Mouse (Mus musculus) embryonic facial prominence, embryonic 15.5 days (tissue): ENCODE results near the gene Cplx3. TPM values are rescaled to one million over a fixed set of nuclear protein-coding genes. Genes with fewer than 3 reads are reported as not detected.

Experiments
- ATAC-seq: fragments of 200-750 bp; cut with Nextera tagmentation; 2 replicates; pipeline ENCODE4 v1.8.0; 2017; ENCODE audit warnings: low read depth, moderate TSS enrichment; ENCODE audit not compliant: insufficient number of reproducible peaks, low FRiP score, low TSS enrichment
- H3K27ac ChIP-seq: fragments of 300-500 bp; sonication (generic); replicated peaks from 2 replicates; pipeline ENCODE4 v1.5.1; 2015; ENCODE audit warnings: mild to moderate bottlenecking, inconsistent platforms
- H3K27me3 ChIP-seq: fragments of 300-500 bp; sonication (generic); 2 replicates; pipeline ENCODE4 v1.6.1; 2015; ENCODE audit warnings: inconsistent platforms
- H3K36me3 ChIP-seq: fragments of 300-500 bp; sonication (generic); 2 replicates; pipeline ENCODE4 v1.6.1; 2015; ENCODE audit warnings: mild to moderate bottlenecking, inconsistent platforms
- H3K4me1 ChIP-seq: fragments of 300-500 bp; sonication (generic); 2 replicates; pipeline ENCODE4 v1.6.1; 2015; ENCODE audit warnings: inconsistent platforms
- H3K4me2 ChIP-seq: fragments of 300-500 bp; sonication (generic); replicated peaks from 2 replicates; pipeline ENCODE4 v1.6.1; 2015; ENCODE audit warnings: mild to moderate bottlenecking, inconsistent platforms
- H3K4me3 ChIP-seq: fragments of 300-500 bp; sonication (generic); replicated peaks from 2 replicates; pipeline ENCODE4 v1.5.1; 2015; ENCODE audit warnings: mild to moderate bottlenecking, inconsistent platforms
- H3K9ac ChIP-seq: fragments of 300-500 bp; sonication (generic); 2 replicates; pipeline ENCODE4 v1.6.1; 2015; ENCODE audit warnings: inconsistent platforms
- H3K9me3 ChIP-seq: fragments of 300-500 bp; sonication (generic); replicated peaks from 2 replicates; pipeline ENCODE4 v1.6.1; 2016; ENCODE audit warnings: inconsistent platforms
- WGBS: fragments of 180-500 bp; shearing (Covaris S2); methylation state at CpG from one replicate; pipeline ENCODE4 v1.1.7; 2015; 5-methylcytosine and 5-hydroxymethylcytosine counted together
- polyA plus RNA-seq: library from polyadenylated mRNA; unstranded; fragments of >200 nt; fragmentation: Nextera tagmentation; extraction: Ambion mirVana; gene quantifications from 2 replicates; pipeline ENCODE4 v1.2.1, GENCODE M21; 2015

Gene Cplx3
- polyA plus RNA-seq, 1 experiment from 2014 or later, result not detected

- H3K36me3 ChIP-seq, result 0 out of 2 replicates have a peak, but pooled peaks cover 8% of the 10 kb centered on the region
- H3K4me2 ChIP-seq, result peak overlapping the region; percentile 29
- peak overlapping the region; percentile 92 for H3K27ac ChIP-seq
- H3K4me3 ChIP-seq, result 0 out of 2 replicates have a peak overlapping the region, but pooled peaks have one; percentile 0
- no peaks in the 10 kb centered on the region for H3K27me3 ChIP-seq
- peaks cover 75% of the 10 kb centered on the region for H3K4me1 ChIP-seq
- ATAC-seq, result 0 out of 2 replicates have a peak, but pooled peaks have one; percentile 16
- no peak overlapping the region for H3K9ac ChIP-seq
- 22% methylated on average over 6 of the region's 6 CpGs for WGBS
- no peaks in the 10 kb centered on the region for H3K9me3 ChIP-seq
Measured at GRCm38 (mm10) chr9:57637741-57638322, 31.8 kb upstream of the Cplx3 start.

DNA sequence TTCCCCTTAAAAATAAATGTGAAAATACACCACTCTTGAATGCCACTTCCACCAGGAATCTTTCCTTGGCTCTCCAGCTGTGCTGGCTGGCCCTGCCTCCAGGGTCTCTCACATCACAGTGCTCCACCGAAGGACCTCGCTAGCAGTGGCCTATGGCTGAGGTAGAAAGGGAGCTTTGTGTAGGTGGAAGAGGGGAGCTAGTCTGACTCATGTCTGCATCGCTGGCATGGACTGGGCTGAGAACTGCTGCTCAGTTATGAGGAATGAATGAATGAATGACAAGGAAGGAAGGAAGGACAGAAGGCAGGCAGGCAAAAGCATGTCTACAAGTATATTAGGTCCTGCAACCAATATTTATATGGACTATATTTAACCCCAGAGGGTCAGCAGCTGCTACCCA lies 31.2 kb upstream of the Cplx3 start:
- no peak for ATAC-seq
- Histone ChIP-seq H3K4me2 (peak overlapping the region; percentile 29; the same call in 1 of the 2 replicates), H3K27ac (peak overlapping the region; percentile 92), H3K9ac (no peak overlapping the region), H3K36me3 (peaks cover 10% of the 10 kb centered on the region; the same call in 1 of the 2 replicates), H3K27me3 (no peaks in the 10 kb centered on the region), H3K4me1 (peaks cover 70% of the 10 kb centered on the region), H3K4me3 (no peak overlapping the region), H3K9me3 (no peaks in the 10 kb centered on the region)
- 31% methylated on average over 3 of the region's 3 CpGs for WGBS

DNA sequence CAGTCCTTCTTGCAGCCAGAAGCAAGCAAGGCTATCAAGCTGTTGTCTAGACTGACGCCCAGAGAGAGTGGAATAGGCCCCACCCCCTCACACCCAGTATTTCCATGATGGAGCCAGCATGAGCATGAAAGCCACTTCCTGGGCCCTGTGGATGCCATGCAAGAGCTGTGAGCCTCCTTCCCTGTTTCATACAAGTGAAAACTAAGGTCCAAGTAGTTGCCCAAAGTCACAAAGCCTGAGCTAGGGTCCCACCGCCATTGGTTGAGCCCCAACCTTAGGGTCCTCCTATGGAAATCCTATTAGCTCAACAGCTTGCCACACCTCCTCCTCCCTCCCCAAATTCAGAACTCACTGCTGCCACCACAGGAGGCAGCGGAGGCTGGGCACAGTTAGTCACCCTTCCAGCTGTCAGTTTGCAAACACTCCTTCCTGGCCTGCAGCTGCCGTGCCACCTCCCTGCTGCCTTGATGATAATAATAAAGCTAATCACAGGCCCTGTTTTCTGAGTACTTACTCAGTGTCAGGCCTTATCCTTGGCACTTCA lies 27.5 kb upstream of the Cplx3 start:
- Histone ChIP-seq H3K4me1 (peaks cover 33% of the 10 kb centered on the region), H3K9ac (no peak overlapping the region), H3K27me3 (no peaks in the 10 kb centered on the region), H3K9me3 (no peaks in the 10 kb centered on the region), H3K4me2 (no peak overlapping the region), H3K4me3 (no peak overlapping the region), H3K27ac (no peak overlapping the region; the same call in 1 of the 2 replicates), H3K36me3 (peaks cover 41% of the 10 kb centered on the region)
- WGBS, result 46% methylated on average over 4 of the region's 4 CpGs
- ATAC-seq, result no peak

DNA sequence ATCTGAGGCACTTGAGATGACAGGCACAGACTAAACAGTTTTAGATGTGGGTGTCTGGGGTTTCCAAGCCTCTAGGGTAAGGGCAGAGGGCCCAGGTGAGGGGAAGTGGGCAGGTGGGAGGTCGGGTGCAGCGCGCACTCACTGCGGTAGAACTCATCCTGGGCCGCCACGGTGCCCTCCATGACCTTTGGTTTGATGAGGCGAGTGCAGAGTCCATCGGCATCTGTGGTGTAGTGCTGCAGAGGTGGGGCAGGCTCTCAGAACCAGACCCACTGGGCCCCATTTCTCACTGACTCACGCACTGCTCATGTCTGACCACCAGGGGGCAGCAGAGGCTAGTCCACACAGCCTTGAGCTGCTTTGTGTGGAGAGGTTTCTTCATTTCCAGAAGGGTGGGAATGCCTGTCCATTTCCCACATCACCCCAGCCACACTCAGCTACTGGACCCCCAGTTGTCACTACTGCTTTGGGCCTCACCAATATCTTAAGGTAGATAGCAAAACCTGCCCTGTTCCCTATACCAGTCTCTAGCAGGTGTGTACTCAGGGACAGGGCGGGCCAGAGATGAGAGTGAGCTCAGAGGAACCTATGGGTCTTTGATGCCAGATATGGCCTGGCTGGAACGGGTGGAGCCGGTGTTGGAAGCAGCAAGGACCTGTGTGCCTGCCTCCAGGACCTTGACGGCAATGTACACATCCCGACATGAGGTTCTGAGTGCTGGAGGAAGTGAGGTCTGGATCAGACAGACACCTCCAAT lies 23.2 kb upstream of the Cplx3 start:
- WGBS, result 64% methylated on average over 14 of the region's 14 CpGs
- Histone ChIP-seq H3K4me2 (no peak overlapping the region), H3K27me3 (no peaks in the 10 kb centered on the region), H3K36me3 (peaks cover 80% of the 10 kb centered on the region), H3K4me3 (no peak overlapping the region), H3K4me1 (peaks cover 13% of the 10 kb centered on the region), H3K9ac (no peak overlapping the region), H3K9me3 (no peaks in the 10 kb centered on the region), H3K27ac (no peak overlapping the region)
- peak; percentile 32; the same call in 1 of the 2 replicates for ATAC-seq

- Histone ChIP-seq H3K9me3 (no peaks in the 10 kb centered on the region), H3K27ac (no peak overlapping the region), H3K27me3 (no peaks in the 10 kb centered on the region), H3K4me3 (no peak overlapping the region), H3K4me1 (peaks cover 8% of the 10 kb centered on the region), H3K4me2 (no peak overlapping the region), H3K9ac (no peak overlapping the region), H3K36me3 (peaks cover 80% of the 10 kb centered on the region)
- WGBS, result 91% methylated on average over 12 of the region's 12 CpGs
- 0 out of 2 replicates have a peak, but pooled peaks have one; percentile 5 for ATAC-seq
Measured at GRCm38 (mm10) chr9:57628717-57629116, 22.6 kb upstream of the Cplx3 start.

DNA sequence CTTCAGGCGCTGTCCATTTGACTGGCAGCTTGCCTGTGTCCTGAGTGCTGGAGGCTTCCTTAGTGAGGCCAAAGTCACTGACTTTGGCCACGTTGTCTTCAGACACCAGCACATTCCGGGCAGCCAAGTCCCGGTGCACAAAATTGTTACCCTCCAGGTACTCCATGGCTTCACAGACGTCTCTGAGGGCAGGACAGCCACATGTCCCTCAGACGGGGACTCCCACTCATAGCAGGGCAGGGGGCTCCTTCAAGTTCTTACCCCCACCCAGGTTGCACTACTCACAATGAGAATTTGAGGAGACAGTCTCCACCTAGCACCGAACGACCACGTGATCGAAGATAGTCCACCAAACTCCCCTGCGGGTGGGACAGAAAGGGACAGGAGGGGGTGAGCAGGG lies 21.8 kb upstream of the Cplx3 start:
- Histone ChIP-seq H3K27ac (no peak overlapping the region), H3K4me3 (no peak overlapping the region), H3K9me3 (no peaks in the 10 kb centered on the region), H3K27me3 (no peaks in the 10 kb centered on the region), H3K4me2 (no peak overlapping the region), H3K4me1 (peaks cover 1% of the 10 kb centered on the region; the same call in 1 of the 2 replicates), H3K9ac (no peak overlapping the region), H3K36me3 (peaks cover 80% of the 10 kb centered on the region)
- ATAC-seq, result no peak
- WGBS, result 91% methylated on average over 11 of the region's 11 CpGs

GRCm38 (mm10) chr9:57627191-57627590 lies 21.1 kb upstream of the Cplx3 start:
- 90% methylated on average over 17 of the region's 17 CpGs for WGBS

DNA sequence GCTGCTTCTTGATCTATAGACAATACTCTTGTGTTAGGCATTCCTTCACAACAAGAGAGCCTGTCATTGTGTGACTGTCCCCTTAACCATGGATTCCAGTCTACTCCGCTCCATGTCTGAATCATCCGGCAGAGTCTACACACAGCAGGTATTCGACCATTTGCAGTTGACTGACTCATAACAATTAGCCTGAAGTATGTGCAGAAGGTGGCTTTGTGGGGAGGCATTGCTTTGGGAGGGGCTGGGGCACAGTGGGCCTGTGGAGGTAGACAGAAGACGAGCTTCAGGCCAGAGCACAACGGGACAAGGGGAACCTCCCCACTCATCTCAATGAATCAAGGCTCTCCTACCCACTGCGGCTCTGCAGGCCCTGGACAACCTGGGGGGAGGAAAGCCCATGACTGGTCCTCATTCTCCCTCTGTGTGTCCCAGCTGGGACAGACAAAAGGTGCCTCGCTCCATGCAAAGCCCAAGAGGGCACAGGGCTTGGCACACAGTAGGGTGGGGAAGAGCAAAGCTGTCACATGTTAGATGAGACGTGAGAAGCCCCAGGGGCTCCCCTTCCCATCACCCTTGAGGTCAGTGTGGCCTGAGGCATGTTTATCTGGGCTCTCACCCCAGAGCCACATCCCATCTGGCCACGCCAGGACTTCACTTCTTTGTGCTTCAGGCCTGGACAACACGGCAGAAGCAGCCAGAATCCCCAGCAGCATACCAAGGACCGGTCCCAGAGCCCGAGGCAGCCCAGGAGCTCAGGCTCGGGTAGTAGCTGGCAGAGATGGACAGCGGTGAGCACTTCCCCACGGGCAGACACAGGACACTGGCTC lies 19.8 kb upstream of the Cplx3 start:
- WGBS, result 83% methylated on average over 15 of the region's 15 CpGs
- Histone ChIP-seq H3K9me3 (no peaks in the 10 kb centered on the region), H3K4me3 (no peak overlapping the region), H3K27me3 (no peaks in the 10 kb centered on the region), H3K36me3 (peaks cover 64% of the 10 kb centered on the region), H3K27ac (no peak overlapping the region), H3K4me2 (no peak overlapping the region), H3K9ac (no peak overlapping the region), H3K4me1 (no peaks in the 10 kb centered on the region)
- ATAC-seq, result no peak

More at GRCm38 (mm10) chr9:57627191-57627590, 21.1 kb upstream of the Cplx3 start:
- Histone ChIP-seq H3K36me3 (peaks cover 76% of the 10 kb centered on the region), H3K4me2 (no peak overlapping the region), H3K27me3 (no peaks in the 10 kb centered on the region), H3K9me3 (no peaks in the 10 kb centered on the region), H3K4me3 (no peak overlapping the region), H3K4me1 (no peaks in the 10 kb centered on the region), H3K9ac (no peak overlapping the region), H3K27ac (no peak overlapping the region)
- ATAC-seq, result no peak

GRCm38 (mm10) chr9:57624295-57624694 lies 18.2 kb upstream of the Cplx3 start:
- Histone ChIP-seq H3K4me2 (no peak overlapping the region), H3K9me3 (no peaks in the 10 kb centered on the region), H3K4me1 (no peaks in the 10 kb centered on the region), H3K36me3 (peaks cover 49% of the 10 kb centered on the region), H3K4me3 (no peak overlapping the region), H3K9ac (no peak overlapping the region), H3K27me3 (no peaks in the 10 kb centered on the region), H3K27ac (no peak overlapping the region)
- ATAC-seq, result no peak
- 77% methylated on average over 7 of the region's 7 CpGs for WGBS

DNA sequence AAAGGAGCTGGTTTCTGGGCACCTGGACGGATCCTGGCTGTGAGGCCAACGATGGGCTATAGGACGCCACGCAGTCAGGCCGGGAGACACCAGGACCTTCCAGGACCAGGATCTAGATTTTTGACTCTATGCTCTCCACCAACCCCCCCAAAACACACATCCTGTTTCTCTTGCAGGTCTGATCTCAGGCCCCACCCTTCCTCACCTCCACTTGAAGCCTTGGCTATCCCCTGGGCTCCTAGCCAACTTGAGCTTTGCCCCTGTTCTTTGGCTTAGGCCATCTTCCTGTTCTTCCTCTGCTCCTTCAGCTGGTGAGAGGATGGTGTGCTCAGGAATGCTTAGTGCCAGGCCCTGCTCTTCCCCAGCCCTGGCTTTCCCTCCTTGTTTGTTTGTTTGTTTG lies 14.6 kb upstream of the Cplx3 start, which contains the start of gene Lman1l:
Gene Lman1l, minus strand, starts transcription at position 101 of the 400 bp plus-strand sequence.
- Histone ChIP-seq H3K4me3 (no peak within 1 kb of the TSS), H3K27me3 (no peaks in the 10 kb centered on the region), H3K9ac (no peak within 1 kb of the TSS), H3K36me3 (peaks cover 13% of the 10 kb centered on the region), H3K4me2 (no peak within 1 kb of the TSS), H3K27ac (no peak within 1 kb of the TSS), H3K9me3 (no peaks in the 10 kb centered on the region), H3K4me1 (no peaks in the 10 kb centered on the region)
- WGBS, result 81% methylated on average over 5 of the region's 5 CpGs
- ATAC-seq, result no peak

DNA sequence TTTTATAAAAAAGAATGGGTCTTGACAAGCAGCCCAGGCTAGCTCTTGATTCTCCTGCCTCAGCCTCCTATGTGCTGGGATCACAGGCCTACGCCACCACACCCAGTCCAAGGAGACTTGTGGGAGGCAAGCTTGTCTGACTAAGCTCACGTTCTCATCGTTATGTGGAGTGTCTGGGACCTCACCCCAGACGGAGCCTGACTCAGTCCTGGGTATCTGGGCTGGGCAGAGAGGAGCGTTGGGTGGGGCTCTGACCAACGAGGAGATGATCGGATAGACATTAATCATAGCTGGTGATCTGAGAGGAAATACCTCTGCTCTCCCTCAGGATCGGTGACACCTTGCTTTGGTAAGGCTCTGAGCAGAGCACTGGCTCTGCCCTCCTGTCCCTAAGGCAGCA lies 12.8 kb upstream of the Cplx3 start:
- Histone ChIP-seq H3K9ac (no peak overlapping the region), H3K4me1 (no peaks in the 10 kb centered on the region), H3K27ac (no peak overlapping the region), H3K4me3 (no peak overlapping the region), H3K4me2 (no peak overlapping the region), H3K36me3 (no peaks in the 10 kb centered on the region), H3K9me3 (no peaks in the 10 kb centered on the region), H3K27me3 (no peaks in the 10 kb centered on the region)
- 69% methylated on average over 8 of the region's 8 CpGs for WGBS
- no peak for ATAC-seq
